Mouse (Mus musculus): ENCODE measurements around the gene Hmcn1. TPM values are rescaled to one million over a fixed set of nuclear protein-coding genes. Genes with fewer than 3 reads are reported as not detected.

Hmcn1 gene
- polyA plus RNA-seq, 1 experiment = not detected

DNA sequence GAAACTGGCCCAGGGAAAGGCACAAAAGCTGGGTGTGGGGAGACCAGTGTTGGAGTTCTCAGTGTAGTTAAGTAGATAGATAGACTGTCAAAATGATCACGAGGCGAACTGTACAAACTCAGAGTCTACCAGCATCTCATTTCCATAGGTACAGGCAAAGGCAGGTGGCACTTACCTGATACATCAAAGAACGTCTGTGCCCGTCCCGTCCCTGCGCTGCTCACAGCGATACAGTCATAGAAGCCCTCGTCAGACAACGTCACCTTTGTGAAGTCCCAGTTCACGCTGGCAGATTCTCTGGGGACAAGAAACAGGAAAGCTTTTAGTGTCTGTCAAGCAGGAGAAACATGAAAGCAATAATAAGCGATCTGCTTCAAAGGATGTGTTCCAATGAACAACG, 190.6 kb downstream of the Hmcn1 start:
- H3K4me3 ChIP-seq (ENCODE audit: insufficient read depth, low read length) = no peak overlapping the region
- H3K4me1 ChIP-seq (ENCODE audit: control insufficient read depth, insufficient read depth, low read length) = no peaks in the 10 kb centered on the region
- no peak overlapping the region for H3K27ac ChIP-seq (ENCODE audit: insufficient read depth, low read depth, low read length)
- TF ChIP-seq POLR2A (IDR thresholded peaks at IDR 0.05; ENCODE audit: borderline replicate concordance, low read depth, low read length) = no peak
- no peak for TF ChIP-seq CTCF (IDR thresholded peaks at IDR 0.05; ENCODE audit: low read depth, low read length)

GRCm38 (mm10) chr1:150800611-150801263, 192.5 kb downstream of the Hmcn1 start:
- TF ChIP-seq POLR2A (IDR thresholded peaks at IDR 0.05; ENCODE audit: borderline replicate concordance, low read depth, low read length) = no peak
- no peak for TF ChIP-seq CTCF (IDR thresholded peaks at IDR 0.05; ENCODE audit: low read depth, low read length)
- Histone ChIP-seq H3K4me3 (ENCODE audit: insufficient read depth, low read length) (no peak overlapping the region), H3K27ac (ENCODE audit: insufficient read depth, low read depth, low read length) (no peak overlapping the region), H3K4me1 (ENCODE audit: control insufficient read depth, insufficient read depth, low read length) (no peaks in the 10 kb centered on the region)

DNA sequence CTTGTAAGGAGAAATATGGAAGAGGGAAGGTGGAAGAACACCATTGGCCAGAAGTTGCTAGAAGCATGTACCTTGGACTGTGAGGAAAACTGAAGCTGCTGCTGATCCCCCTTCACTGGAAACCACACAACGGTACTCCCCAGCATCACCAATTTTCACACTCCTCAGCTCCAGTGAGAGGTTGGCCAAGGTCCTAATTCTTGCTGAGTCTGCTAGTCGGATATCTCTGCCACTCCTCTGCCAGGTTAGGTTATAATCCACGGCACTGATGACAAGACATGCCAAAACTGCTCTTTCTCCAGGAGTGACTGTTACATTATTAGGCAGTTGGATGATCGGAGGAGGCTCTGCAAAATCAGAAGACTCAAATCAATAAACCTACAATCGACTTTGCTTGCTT, 194.6 kb downstream of the Hmcn1 start:
- TF ChIP-seq CTCF (IDR thresholded peaks at IDR 0.05; ENCODE audit: low read depth, low read length) (no peak), POLR2A (IDR thresholded peaks at IDR 0.05; ENCODE audit: borderline replicate concordance, low read depth, low read length) (no peak)
- no peaks in the 10 kb centered on the region for H3K4me1 ChIP-seq (ENCODE audit: control insufficient read depth, insufficient read depth, low read length)
- no peak overlapping the region for H3K4me3 ChIP-seq (ENCODE audit: insufficient read depth, low read length)
- H3K27ac ChIP-seq (ENCODE audit: insufficient read depth, low read depth, low read length) = no peak overlapping the region

- TF ChIP-seq POLR2A (IDR thresholded peaks at IDR 0.05; ENCODE audit: borderline replicate concordance, low read depth, low read length) (no peak), CTCF (IDR thresholded peaks at IDR 0.05; ENCODE audit: low read depth, low read length) (no peak)
- no peak overlapping the region for H3K27ac ChIP-seq (ENCODE audit: insufficient read depth, low read depth, low read length)
- H3K4me3 ChIP-seq (ENCODE audit: insufficient read depth, low read length) = no peak overlapping the region
- H3K4me1 ChIP-seq (ENCODE audit: control insufficient read depth, insufficient read depth, low read length) = no peaks in the 10 kb centered on the region
Measured at GRCm38 (mm10) chr1:150786746-150787145, 206.5 kb downstream of the Hmcn1 start.

DNA sequence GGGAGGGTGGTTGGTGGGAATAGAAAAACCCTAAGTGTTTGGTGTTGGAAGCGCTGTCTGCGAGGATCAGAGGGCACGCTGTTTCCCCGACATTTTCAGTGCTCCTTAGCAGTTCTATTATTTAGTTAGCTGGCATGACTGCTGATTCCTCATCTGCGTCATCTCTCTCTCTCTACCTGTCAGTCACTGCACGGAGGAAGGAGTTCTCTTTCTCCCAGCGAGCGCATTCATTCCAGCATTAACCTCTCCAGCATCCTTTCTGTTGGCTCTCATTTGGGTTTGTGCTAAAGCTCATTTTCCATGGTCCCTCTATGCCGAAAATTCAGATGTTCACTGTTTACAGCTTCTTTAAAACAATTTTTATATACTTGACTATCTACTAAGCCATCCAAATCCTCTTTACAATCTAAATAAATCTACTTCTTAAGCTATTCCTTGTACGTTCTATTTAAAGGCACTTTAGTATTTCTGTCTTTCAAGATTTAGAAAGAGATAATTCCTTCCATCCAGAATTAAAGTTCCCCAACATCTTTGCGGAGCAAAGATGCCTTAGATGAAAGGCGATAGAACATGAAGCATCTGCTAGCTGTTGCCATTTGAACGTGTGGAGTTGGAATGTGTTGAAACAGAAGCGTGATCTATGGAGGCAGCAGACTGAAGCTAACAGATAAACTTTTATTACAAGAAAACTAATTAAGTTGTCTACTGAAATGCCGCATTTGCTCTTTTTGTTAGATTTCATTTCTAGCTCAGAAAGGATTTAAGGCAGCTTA, 210.0 kb downstream of the Hmcn1 start:
- TF ChIP-seq CTCF (IDR thresholded peaks at IDR 0.05; ENCODE audit: low read depth, low read length) = no peak
- no peak for TF ChIP-seq POLR2A (IDR thresholded peaks at IDR 0.05; ENCODE audit: borderline replicate concordance, low read depth, low read length)

DNA sequence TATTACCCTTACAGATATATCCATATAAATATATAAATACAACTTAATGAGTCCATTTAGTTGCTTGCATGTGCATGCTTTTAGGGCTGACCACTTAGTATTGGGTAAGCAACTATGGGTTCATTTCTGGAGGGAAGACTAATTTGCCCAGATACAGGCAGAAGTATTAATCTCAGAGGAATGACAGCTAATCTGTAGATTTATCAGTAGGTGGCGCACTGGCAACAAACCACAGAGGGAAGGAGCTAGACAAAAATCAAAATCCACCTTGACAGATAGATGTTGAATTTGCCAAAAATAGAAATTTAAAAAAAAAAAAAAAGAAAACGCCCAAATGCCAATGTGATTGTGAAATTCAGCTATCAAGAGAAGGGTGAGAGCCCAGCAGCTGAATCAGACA, 213.3 kb downstream of the Hmcn1 start:
- Histone ChIP-seq H3K27ac (ENCODE audit: insufficient read depth, low read depth, low read length) (no peak overlapping the region), H3K4me1 (ENCODE audit: control insufficient read depth, insufficient read depth, low read length) (no peaks in the 10 kb centered on the region), H3K4me3 (ENCODE audit: insufficient read depth, low read length) (no peak overlapping the region)
- no peak for TF ChIP-seq POLR2A (IDR thresholded peaks at IDR 0.05; ENCODE audit: borderline replicate concordance, low read depth, low read length)
- no peak for TF ChIP-seq CTCF (IDR thresholded peaks at IDR 0.05; ENCODE audit: low read depth, low read length)

More for the DNA sequence above, 210.0 kb downstream of the Hmcn1 start:
- Histone ChIP-seq H3K4me1 (ENCODE audit: control insufficient read depth, insufficient read depth, low read length) (no peaks in the 10 kb centered on the region), H3K4me3 (ENCODE audit: insufficient read depth, low read length) (no peak overlapping the region), H3K27ac (ENCODE audit: insufficient read depth, low read depth, low read length) (no peak overlapping the region)

- no peak overlapping the region for H3K27ac ChIP-seq (ENCODE audit: insufficient read depth, low read depth, low read length)
- no peaks in the 10 kb centered on the region for H3K4me1 ChIP-seq (ENCODE audit: control insufficient read depth, insufficient read depth, low read length)
- TF ChIP-seq POLR2A (IDR thresholded peaks at IDR 0.05; ENCODE audit: borderline replicate concordance, low read depth, low read length) (no peak), CTCF (IDR thresholded peaks at IDR 0.05; ENCODE audit: low read depth, low read length) (no peak)
- H3K4me3 ChIP-seq (ENCODE audit: insufficient read depth, low read length) = no peak overlapping the region
Measured at GRCm38 (mm10) chr1:150776741-150777140, 216.5 kb downstream of the Hmcn1 start.

DNA sequence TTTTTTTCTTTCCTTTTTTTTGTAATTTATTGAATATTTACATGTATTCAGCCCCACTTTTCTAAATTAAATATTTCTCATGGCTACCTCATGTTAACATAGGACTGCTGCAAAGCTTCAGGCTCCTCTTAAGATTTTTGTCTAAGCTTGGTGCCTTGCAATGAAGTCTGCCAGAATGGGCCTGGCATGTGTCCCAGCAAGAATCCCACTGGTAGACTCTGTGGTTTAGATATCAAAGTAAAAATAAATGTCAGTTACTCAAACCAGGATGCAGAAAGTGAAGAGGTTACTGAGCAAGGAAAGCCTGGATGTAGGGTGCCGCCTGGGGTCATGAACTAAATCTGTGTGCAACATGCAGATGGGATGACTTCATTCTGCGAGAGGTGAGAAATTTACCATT, 217.5 kb downstream of the Hmcn1 start:
- H3K4me3 ChIP-seq (ENCODE audit: insufficient read depth, low read length) = no peak overlapping the region

GRCm38 (mm10) chr1:150772958-150773357, 220.3 kb downstream of the Hmcn1 start:
- TF ChIP-seq CTCF (IDR thresholded peaks at IDR 0.05; ENCODE audit: low read depth, low read length) (no peak), POLR2A (IDR thresholded peaks at IDR 0.05; ENCODE audit: borderline replicate concordance, low read depth, low read length) (no peak)
- no peaks in the 10 kb centered on the region for H3K4me1 ChIP-seq (ENCODE audit: control insufficient read depth, insufficient read depth, low read length)
- no peak overlapping the region for H3K4me3 ChIP-seq (ENCODE audit: insufficient read depth, low read length)
- no peak overlapping the region for H3K27ac ChIP-seq (ENCODE audit: insufficient read depth, low read depth, low read length)

More for the DNA sequence above, 217.5 kb downstream of the Hmcn1 start:
- no peak for TF ChIP-seq CTCF (IDR thresholded peaks at IDR 0.05; ENCODE audit: low read depth, low read length)
- no peak for TF ChIP-seq POLR2A (IDR thresholded peaks at IDR 0.05; ENCODE audit: borderline replicate concordance, low read depth, low read length)
- H3K27ac ChIP-seq (ENCODE audit: insufficient read depth, low read depth, low read length) = no peak overlapping the region
- no peaks in the 10 kb centered on the region for H3K4me1 ChIP-seq (ENCODE audit: control insufficient read depth, insufficient read depth, low read length)

DNA sequence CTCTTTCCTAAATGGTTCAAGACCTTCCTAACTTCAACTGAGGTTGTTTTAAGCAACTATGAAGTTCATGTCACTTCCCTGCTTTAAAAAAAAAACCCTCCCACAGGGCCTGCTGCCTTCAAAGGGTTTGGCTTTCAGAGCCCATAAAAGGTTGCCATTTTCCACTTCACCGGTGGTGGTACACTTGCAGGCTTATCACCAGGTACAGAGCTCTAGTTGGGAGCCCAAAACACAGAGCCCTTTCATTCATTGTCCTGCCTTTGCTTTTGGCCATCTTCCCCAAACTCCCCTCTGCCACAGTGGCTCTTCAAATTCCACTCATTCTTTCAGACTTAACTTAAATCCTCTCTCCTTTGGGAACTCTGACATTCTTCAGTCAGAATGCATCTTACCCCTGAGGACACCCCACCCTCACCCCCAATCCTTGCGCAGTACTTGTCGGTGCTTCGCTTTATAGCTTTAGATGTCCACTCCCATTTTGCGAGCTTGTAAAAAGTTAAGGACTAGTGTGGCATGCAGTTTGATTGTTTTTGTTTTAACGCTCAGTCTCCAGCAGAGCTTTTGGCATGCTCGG, 222.2 kb downstream of the Hmcn1 start:
- Histone ChIP-seq H3K4me3 (ENCODE audit: insufficient read depth, low read length) (no peak overlapping the region), H3K4me1 (ENCODE audit: control insufficient read depth, insufficient read depth, low read length) (no peaks in the 10 kb centered on the region), H3K27ac (ENCODE audit: insufficient read depth, low read depth, low read length) (no peak overlapping the region)
- no peak for TF ChIP-seq POLR2A (IDR thresholded peaks at IDR 0.05; ENCODE audit: borderline replicate concordance, low read depth, low read length)
- no peak for TF ChIP-seq CTCF (IDR thresholded peaks at IDR 0.05; ENCODE audit: low read depth, low read length)

Data from bone marrow macrophage, adult 2 months (primary cell).